Mouse (Mus musculus): ENCODE results near the gene Cd200r3. TPM values are rescaled to one million over a fixed set of nuclear protein-coding genes. Genes with fewer than 3 reads are reported as not detected.

Cd200r3 gene
- not detected for total RNA-seq (2021)
- long read RNA-seq = 0 reads

- no peak for DNase-seq (ENCODE audit: low spot score in 2 of 2)
These were observed at the start of gene Cd200r3 for GRCm38 (mm10) chr16:44943468-44943867. Gene Cd200r3, plus strand, starts transcription at chr16:44943678.

GRCm38 (mm10) chr16:44932016-44932415, 11.5 kb upstream of the Cd200r3 start:
- peak; percentile 23 to 72 for DNase-seq (ENCODE audit: low spot score in 2 of 2)

- peak; percentile 6 to 24 for DNase-seq (ENCODE audit: low spot score in 2 of 2)
These were observed 8.1 kb downstream of the Cd200r3 start for GRCm38 (mm10) chr16:44951360-44952114.

GRCm38 (mm10) chr16:44962296-44962695, 18.8 kb downstream of the Cd200r3 start:
- DNase-seq (ENCODE audit: low spot score in 2 of 2) = no peak

- no peak for DNase-seq (ENCODE audit: low spot score in 2 of 2)
These were observed 19.3 kb downstream of the Cd200r3 start for GRCm38 (mm10) chr16:44962777-44963176.

GRCm38 (mm10) chr16:44964526-44965374, 21.3 kb downstream of the Cd200r3 start:
- DNase-seq (ENCODE audit: low spot score in 2 of 2) = no peak

GRCm38 (mm10) chr16:44965428-44965827, 21.9 kb downstream of the Cd200r3 start:
- no peak for DNase-seq (ENCODE audit: low spot score in 2 of 2)

- DNase-seq (ENCODE audit: low spot score in 2 of 2) = no peak
These were observed 22.4 kb downstream of the Cd200r3 start for GRCm38 (mm10) chr16:44965890-44966289.

- DNase-seq (ENCODE audit: low spot score in 2 of 2) = no peak
These were observed 23.4 kb downstream of the Cd200r3 start for GRCm38 (mm10) chr16:44966891-44967290.

GRCm38 (mm10) chr16:44968113-44968512, 24.6 kb downstream of the Cd200r3 start:
- DNase-seq (ENCODE audit: low spot score in 2 of 2) = no peak

GRCm38 (mm10) chr16:44970925-44971324, 27.4 kb downstream of the Cd200r3 start:
- no peak for DNase-seq (ENCODE audit: low spot score in 2 of 2)

GRCm38 (mm10) chr16:44974042-44974441, 30.6 kb downstream of the Cd200r3 start:
- no peak for DNase-seq (ENCODE audit: low spot score in 2 of 2)

GRCm38 (mm10) chr16:44976081-44976480, 32.6 kb downstream of the Cd200r3 start:
- no peak for DNase-seq (ENCODE audit: low spot score in 2 of 2)

GRCm38 (mm10) chr16:44976892-44977633, 33.6 kb downstream of the Cd200r3 start:
- no peak for DNase-seq (ENCODE audit: low spot score in 2 of 2)

- DNase-seq (ENCODE audit: low spot score in 2 of 2) = no peak
These were observed 34.7 kb downstream of the Cd200r3 start for GRCm38 (mm10) chr16:44978193-44978592.

- DNase-seq (ENCODE audit: low spot score in 2 of 2) = no peak
These were observed 35.9 kb downstream of the Cd200r3 start for GRCm38 (mm10) chr16:44979355-44979896.

- DNase-seq (ENCODE audit: low spot score in 2 of 2) = no peak
These were observed 39.5 kb downstream of the Cd200r3 start for GRCm38 (mm10) chr16:44982972-44983371.

- DNase-seq (ENCODE audit: low spot score in 2 of 2) = no peak
These were observed 40.0 kb downstream of the Cd200r3 start for GRCm38 (mm10) chr16:44983379-44984060.

GRCm38 (mm10) chr16:44984111-44984510, 40.6 kb downstream of the Cd200r3 start:
- DNase-seq (ENCODE audit: low spot score in 2 of 2) = no peak

- DNase-seq (ENCODE audit: low spot score in 2 of 2) = no peak
These were observed 41.4 kb downstream of the Cd200r3 start for GRCm38 (mm10) chr16:44984925-44985324.

- no peak for DNase-seq (ENCODE audit: low spot score in 2 of 2)
These were observed 42.6 kb downstream of the Cd200r3 start for GRCm38 (mm10) chr16:44986029-44986428.

All from layer of hippocampus, adult 18-20 months (tissue).